Mouse (Mus musculus): ENCODE data around the gene Cyp1a2. TPM values are rescaled to one million over a fixed set of nuclear protein-coding genes. Genes with fewer than 3 reads are reported as not detected.

Gene Cyp1a2
- polyA plus RNA-seq, 1 experiment, result not detected

DNA sequence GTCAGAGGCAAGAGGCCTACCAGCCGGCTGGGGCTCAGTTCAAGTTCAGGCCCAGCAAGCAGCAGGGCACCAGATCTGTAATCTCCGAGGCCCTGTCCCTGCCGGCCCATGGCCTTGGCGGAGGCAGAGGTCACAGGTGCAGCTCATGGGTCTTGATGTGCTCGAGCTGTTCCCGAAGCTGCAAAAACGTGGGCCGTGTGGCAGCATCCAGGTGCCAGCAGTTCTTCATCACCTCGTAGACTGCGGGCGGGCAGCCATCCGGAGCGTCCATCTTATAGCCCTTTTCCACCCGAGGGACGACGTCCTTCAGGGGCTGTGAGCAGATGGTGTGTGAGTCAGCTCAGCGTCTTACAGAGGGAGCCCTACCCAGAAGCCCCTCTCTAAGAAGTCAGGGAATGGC, 56.3 kb downstream of the Cyp1a2 start:
- TF ChIP-seq TCF3 (IDR thresholded peaks at IDR 0.05; ENCODE audit: insufficient read length, low read depth) (no peak), TCF12 (IDR thresholded peaks at IDR 0.05; ENCODE audit: insufficient read depth, poor library complexity, severe bottlenecking) (no peak)
- Histone ChIP-seq H3K36me3 (ENCODE audit: control insufficient read depth, insufficient read depth) (peaks cover 15% of the 10 kb centered on the region), H3K4me2 (ENCODE audit: low read depth) (no peak overlapping the region), H3K79me2 (ENCODE audit: control insufficient read depth, insufficient read depth) (peaks cover 7% of the 10 kb centered on the region), H3K27me3 (ENCODE audit: control insufficient read depth, insufficient read depth, insufficient read length) (no peaks in the 10 kb centered on the region), H3K4me3 (no peak overlapping the region), H3ac (ENCODE audit: control insufficient read depth, insufficient read length) (no peak overlapping the region)

Other genes with a start within 250 kb of the Cyp1a2 start
- gene Ppcdc, start 243.6 kb downstream of the Cyp1a2 start, polyA plus RNA-seq (2012; fragmentation: generic; extraction: Trizol), result 16.2 TPM
- gene Scamp5, start 215.6 kb downstream of the Cyp1a2 start, polyA plus RNA-seq (2012; fragmentation: generic; extraction: Trizol), result 23.6 TPM
- 0.11 TPM for gene Rpp25, start 179.7 kb downstream of the Cyp1a2 start, polyA plus RNA-seq (2012; fragmentation: generic; extraction: Trizol)
- 780 TPM for gene Cox5a, start 162.4 kb downstream of the Cyp1a2 start, polyA plus RNA-seq (2012; fragmentation: generic; extraction: Trizol)
- 14.4 TPM for gene Fam219b, start 146.2 kb downstream of the Cyp1a2 start, polyA plus RNA-seq (2012; fragmentation: generic; extraction: Trizol)
- gene Mpi, start 130.9 kb downstream of the Cyp1a2 start, polyA plus RNA-seq (2012; fragmentation: generic; extraction: Trizol), result 89.6 TPM
- 38.3 TPM for gene Scamp2, start 122.8 kb downstream of the Cyp1a2 start, polyA plus RNA-seq (2012; fragmentation: generic; extraction: Trizol)
- 12.2 TPM for gene Ulk3, start 94.3 kb downstream of the Cyp1a2 start, polyA plus RNA-seq (2012; fragmentation: generic; extraction: Trizol)
- gene Cplx3, start 77.4 kb downstream of the Cyp1a2 start, polyA plus RNA-seq (2012; fragmentation: generic; extraction: Trizol), result 0.23 TPM
- gene Lman1l, start 62.9 kb downstream of the Cyp1a2 start, polyA plus RNA-seq (2012; fragmentation: generic; extraction: Trizol), result 1.00 TPM
- 76.7 TPM for gene Csk, start 30.1 kb downstream of the Cyp1a2 start, polyA plus RNA-seq (2012; fragmentation: generic; extraction: Trizol)
- not detected for gene Cyp1a1, start 4.2 kb upstream of the Cyp1a2 start, polyA plus RNA-seq (2012; fragmentation: generic; extraction: Trizol)
- 11.0 TPM for gene Edc3, start 24.8 kb upstream of the Cyp1a2 start, polyA plus RNA-seq (2012; fragmentation: generic; extraction: Trizol)
- gene Clk3, start 82.2 kb upstream of the Cyp1a2 start, polyA plus RNA-seq (2012; fragmentation: generic; extraction: Trizol), result 47.1 TPM
- gene Arid3b, start 153.1 kb upstream of the Cyp1a2 start, polyA plus RNA-seq (2012; fragmentation: generic; extraction: Trizol), result 1.5 TPM
- 62.0 TPM for gene Ubl7, start 227.3 kb upstream of the Cyp1a2 start, polyA plus RNA-seq (2012; fragmentation: generic; extraction: Trizol)